Mouse (Mus musculus) thymus, adult 2 months (tissue): ENCODE measurements at regions not wholly inside any gene's neighbourhood (a gene's known extent, or its start where the extent isn't known, plus 50 kb on each side); places are given as distances from the start of the nearest gene placed in this dataset.

ENCODE experiments used
- DNase-seq: peaks from one replicate; pipeline ENCODE4 v3.0.0; 2021
- H3K27ac ChIP-seq: fragments of 200-500 bp; 2 replicates; pipeline ENCODE4 v1.5.1; 2012; ENCODE audit warnings: low read length, control low read depth; ENCODE audit not compliant: control insufficient read depth, insufficient read depth
- H3K27me3 ChIP-seq: fragments of 200-500 bp; 2 replicates; pipeline ENCODE4 v1.6.1; 2012; ENCODE audit warnings: mild to moderate bottlenecking, low read length, moderate library complexity, mixed read lengths; ENCODE audit not compliant: control insufficient read depth, insufficient read depth
- H3K36me3 ChIP-seq: fragments of 200-500 bp; 2 replicates; pipeline ENCODE4 v1.6.1; 2012; ENCODE audit warnings: mild to moderate bottlenecking, low read length, moderate library complexity; ENCODE audit not compliant: control insufficient read depth, insufficient read depth
- H3K4me1 ChIP-seq: fragments of 200-500 bp; replicated peaks from 2 replicates; pipeline ENCODE4 v1.6.1; 2012; ENCODE audit warnings: low read length; ENCODE audit not compliant: control insufficient read depth, insufficient read depth
- H3K4me3 ChIP-seq: fragments of 200-500 bp; 2 replicates; pipeline ENCODE4 v1.5.1; 2012; ENCODE audit warnings: mild to moderate bottlenecking, low read length, control low read depth, moderate library complexity; ENCODE audit not compliant: control insufficient read depth, insufficient read depth
- CTCF ChIP-seq: fragments of 200-500 bp; IDR thresholded peaks from 2 replicates; pipeline ENCODE4 v1.5.1; 2012; ENCODE audit warnings: mild to moderate bottlenecking, control low read depth, low read length, moderate library complexity, borderline replicate concordance; ENCODE audit not compliant: control insufficient read depth, poor library complexity, insufficient read depth; ENCODE audit errors: extremely low read depth
- POLR2A ChIP-seq: fragments of 200-500 bp; IDR thresholded peaks from 2 replicates; pipeline ENCODE4 v1.6.1; 2012; ENCODE audit warnings: mild to moderate bottlenecking, low read length, control low read depth, moderate library complexity; ENCODE audit not compliant: control insufficient read depth, poor library complexity, insufficient read depth; ENCODE audit errors: extremely low read depth
- WGBS: fragments of 180-500 bp; shearing (Covaris S2); methylation state at CpG from one replicate; pipeline ENCODE4 v1.1.7; 2018; 5-methylcytosine and 5-hydroxymethylcytosine counted together

GRCm38 (mm10) chr8:46921075-46921474 lies 65.6 kb upstream of the Enpp6 start:
- H3K4me1 ChIP-seq, result peaks cover 24% of the 10 kb centered on the region
- DNase-seq, result no peak

GRCm38 (mm10) chr8:46921585-46921984 lies 65.1 kb upstream of the Enpp6 start:
- Histone ChIP-seq H3K4me1 (peaks cover 24% of the 10 kb centered on the region), H3K4me3 (no peak overlapping the region), H3K36me3 (no peaks in the 10 kb centered on the region), H3K27me3 (no peaks in the 10 kb centered on the region; the same call in 1 of the 2 replicates), H3K27ac (no peak overlapping the region)
- 84% methylated on average over 7 of the region's 7 CpGs for WGBS
- DNase-seq, result no peak
- no peak for TF ChIP-seq POLR2A
- no peak for TF ChIP-seq CTCF

More at GRCm38 (mm10) chr8:46921075-46921474, 65.6 kb upstream of the Enpp6 start:
- H3K4me3 ChIP-seq, result no peak overlapping the region
- TF ChIP-seq POLR2A (no peak), CTCF (no peak)
- no peak overlapping the region; the same call in 1 of the 2 replicates for H3K27ac ChIP-seq
- 22% methylated on average over 11 of the region's 11 CpGs for WGBS
- no peaks in the 10 kb centered on the region; the same call in 1 of the 2 replicates for H3K27me3 ChIP-seq
- H3K36me3 ChIP-seq, result no peaks in the 10 kb centered on the region

- TF ChIP-seq CTCF (no peak), POLR2A (no peak)
- DNase-seq, result no peak
- no peak overlapping the region for H3K27ac ChIP-seq
- H3K36me3 ChIP-seq, result no peaks in the 10 kb centered on the region
- WGBS, result 73% methylated on average over 13 of the region's 13 CpGs
- H3K27me3 ChIP-seq, result no peaks in the 10 kb centered on the region; the same call in 1 of the 2 replicates
- H3K4me1 ChIP-seq, result peaks cover 15% of the 10 kb centered on the region
- no peak overlapping the region for H3K4me3 ChIP-seq
These were observed 61.7 kb upstream of the Enpp6 start for GRCm38 (mm10) chr8:46924787-46925548.

- no peak for TF ChIP-seq CTCF
- TF ChIP-seq POLR2A, result no peak
- Histone ChIP-seq H3K27ac (no peak overlapping the region), H3K27me3 (no peaks in the 10 kb centered on the region), H3K4me1 (peaks cover 3% of the 10 kb centered on the region; the same call in 1 of the 2 replicates), H3K4me3 (no peak overlapping the region), H3K36me3 (no peaks in the 10 kb centered on the region)
- DNase-seq, result no peak
- WGBS, result 41% methylated on average over 6 of the region's 6 CpGs
These were observed 58.0 kb upstream of the Enpp6 start for GRCm38 (mm10) chr8:46928718-46929117.

- no peak overlapping the region for H3K4me3 ChIP-seq
- DNase-seq, result no peak
- H3K4me1 ChIP-seq, result peaks cover 3% of the 10 kb centered on the region; the same call in 1 of the 2 replicates
These were observed 57.0 kb upstream of the Enpp6 start for GRCm38 (mm10) chr8:46929678-46930077.

GRCm38 (mm10) chr8:46931267-46931666 lies 55.4 kb upstream of the Enpp6 start:
- Histone ChIP-seq H3K27ac (no peak overlapping the region), H3K36me3 (no peaks in the 10 kb centered on the region), H3K27me3 (no peaks in the 10 kb centered on the region), H3K4me1 (no peaks in the 10 kb centered on the region), H3K4me3 (no peak overlapping the region)
- WGBS, result 94% methylated on average over 6 of the region's 6 CpGs
- DNase-seq, result no peak
- TF ChIP-seq POLR2A (no peak), CTCF (no peak)

More at GRCm38 (mm10) chr8:46929678-46930077, 57.0 kb upstream of the Enpp6 start:
- WGBS, result 89% methylated on average over 6 of the region's 6 CpGs
- H3K27ac ChIP-seq, result no peak overlapping the region
- no peaks in the 10 kb centered on the region for H3K36me3 ChIP-seq
- no peak for TF ChIP-seq CTCF
- TF ChIP-seq POLR2A, result no peak
- H3K27me3 ChIP-seq, result no peaks in the 10 kb centered on the region
